9 mouse cellular contexts compared by ENCODE assay signal in the genomic region with DNA sequence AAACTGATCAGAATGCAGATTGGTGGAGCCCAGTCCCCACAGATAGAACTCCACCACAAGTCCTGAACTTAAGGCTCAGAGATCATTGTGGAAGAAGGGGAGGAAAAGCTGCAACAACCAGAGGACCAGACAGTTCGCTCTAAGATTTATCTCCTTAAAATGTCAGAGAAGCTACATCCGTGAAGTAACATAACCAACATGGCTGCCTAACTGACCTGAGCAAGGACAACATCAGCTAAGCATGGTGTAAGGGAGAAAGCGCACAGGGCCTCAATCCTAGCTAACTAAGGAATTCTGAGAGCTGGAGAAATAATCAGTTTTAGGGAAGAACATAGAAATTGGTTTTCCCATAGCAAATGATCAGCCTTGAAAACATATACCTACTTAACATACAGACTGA. TPM values are rescaled to one million over a fixed set of nuclear protein-coding genes. Genes with fewer than 3 reads are reported as not detected.
DNase-seq lines count a peak whose midpoint lies in the region; ATAC-seq and TF ChIP-seq lines count a peak whose summit lies in the region.
"Had no signal": no experiment of that assay in that cellular context is flagged by ENCODE, and none has a peak within 500 bp of the region (broad histone marks: within the 10 kb centered on the region; RNA-seq: fewer than 3 reads in every experiment).

No protein-coding gene starts in this region.

- peaks cover 14% of the 10 kb centered on the region for H3K4me1 ChIP-seq in embryonic facial prominence, embryonic 14.5 days (ENCODE audit: control insufficient read depth, insufficient read depth, low read length)
- peaks cover 6% of the 10 kb centered on the region; the same call in 1 of the 2 replicates for H3K4me1 ChIP-seq in limb, embryonic 11.5 days (ENCODE audit: control insufficient read depth, insufficient read depth, low read length)

- H3K4me3 ChIP-seq in left cerebral cortex, adult 2 months, result peak overlapping the region; percentile 90
- H3K4me3 ChIP-seq in embryonic facial prominence, embryonic 14.5 days (ENCODE audit: low read depth, low read length), result peak overlapping the region; percentile 94
- peak overlapping the region; percentile 67 for H3K4me3 ChIP-seq in limb, embryonic 11.5 days (ENCODE audit: low read depth, low read length)

- no peak for ATAC-seq in embryonic facial prominence, embryonic 14.5 days (ENCODE audit: low read depth)
- ATAC-seq in limb, embryonic 11.5 days (ENCODE audit: insufficient number of reproducible peaks, low FRiP score, low TSS enrichment, low read depth), result no peak

- peak overlapping the region; percentile 94 for H3K9ac ChIP-seq in embryonic facial prominence, embryonic 14.5 days (ENCODE audit: low read depth, low read length)
- peak overlapping the region; percentile 38; the same call in 1 of the 2 replicates for H3K9ac ChIP-seq in limb, embryonic 11.5 days (ENCODE audit: low read length)

- peaks cover 41% of the 10 kb centered on the region for H3K36me3 ChIP-seq in embryonic facial prominence, embryonic 14.5 days (ENCODE audit: control insufficient read depth, insufficient read depth, low read length)
- peaks cover 10% of the 10 kb centered on the region; the same call in 1 of the 2 replicates for H3K36me3 ChIP-seq in limb, embryonic 11.5 days (ENCODE audit: control insufficient read depth, insufficient read depth, low read length)

- peak overlapping the region; percentile 62 for H3K4me2 ChIP-seq in embryonic facial prominence, embryonic 14.5 days (ENCODE audit: low read depth, low read length)
- H3K4me2 ChIP-seq in limb, embryonic 11.5 days (ENCODE audit: low read depth, severe bottlenecking), result peak overlapping the region; percentile 59

- no peak for TF ChIP-seq CTCF in left cerebral cortex, adult 2 months (IDR thresholded peaks at IDR 0.05)

- intact Hi-C loops in left cerebral cortex, adult 2 months (cut with DNase I), result no loop called here

- 73% methylated on average over 3 of the region's 3 CpGs for WGBS in embryonic facial prominence, embryonic 14.5 days
- WGBS in limb, embryonic 11.5 days, result 83% methylated on average over 3 of the region's 3 CpGs

- H3K27me3 ChIP-seq in embryonic facial prominence, embryonic 14.5 days (replicated peaks; ENCODE audit: control insufficient read depth, insufficient read depth, low read length), result no peaks in the 10 kb centered on the region
- H3K27me3 ChIP-seq in limb, embryonic 11.5 days (ENCODE audit: control insufficient read depth, insufficient read depth, low read length), result no peaks in the 10 kb centered on the region

- DNase-seq in left cerebral cortex, adult 2 months (ENCODE audit: extremely low spot score in 1 of 2, low spot score in 2 of 2), result no peak
- DNase-seq in left cerebral cortex, adult 8-10 months (ENCODE audit: low spot score in 2 of 2), result no peak
- no peak for DNase-seq in embryonic facial prominence, embryonic 14.5 days (ENCODE audit: low spot score)
- no peak for DNase-seq in limb, embryonic 11.5 days (ENCODE audit: low spot score)
- peak; percentile 15 for DNase-seq in retina, postnatal 1 day
- DNase-seq in urinary bladder, postnatal 36 days (ENCODE audit: low spot score in 2 of 2), result no peak
- no peak for DNase-seq in ovary, postnatal 14 days (ENCODE audit: low spot score)
- no peak for DNase-seq in kidney, adult 8-10 months

- H3K9me3 ChIP-seq in embryonic facial prominence, embryonic 14.5 days (ENCODE audit: control insufficient read depth, low read length), result no peaks in the 10 kb centered on the region
- H3K9me3 ChIP-seq in limb, embryonic 11.5 days (ENCODE audit: control insufficient read depth, low read length), result no peaks in the 10 kb centered on the region

- H3K27ac ChIP-seq in left cerebral cortex, adult 2 months, result peak overlapping the region; percentile 98
- peak overlapping the region; percentile 97 for H3K27ac ChIP-seq in embryonic facial prominence, embryonic 14.5 days (replicated peaks; ENCODE audit: low read depth, low read length)
- peak overlapping the region; percentile 87 for H3K27ac ChIP-seq in limb, embryonic 11.5 days (replicated peaks; ENCODE audit: low read depth, low read length)

RNA-seq across cellular contexts. Expression of gene Dnajc5, which starts 1.1 kb away (rescaled TPM):
- 100 to 1,000 TPM; 288 to 300 TPM for total RNA-seq in left cerebral cortex, adult 2 months (2021)
- 100 to 1,000 TPM; 277 to 310 (median 297) TPM for total RNA-seq in left cerebral cortex, adult 8-10 months (2022)
- 80.4 and 84.2 TPM in 2 replicates for polyA plus RNA-seq in embryonic facial prominence, embryonic 14.5 days (2014; fragmentation: Nextera tagmentation; extraction: Ambion mirVana)
- polyA plus RNA-seq in limb, embryonic 11.5 days (2014; fragmentation: Nextera tagmentation; extraction: Ambion mirVana), result 75.3 and 80.9 TPM in 2 replicates

RNA-seq across cellular contexts. Expression of gene Tpd52l2, which starts 22.3 kb away (rescaled TPM):
- total RNA-seq in left cerebral cortex, adult 2 months (2021), result 10 to 100 TPM; 73.2 to 76.3 TPM
- total RNA-seq in left cerebral cortex, adult 8-10 months (2022), result 10 to 100 TPM; 71.5 to 81.3 (median 74.0) TPM
- 159 and 164 TPM in 2 replicates for polyA plus RNA-seq in embryonic facial prominence, embryonic 14.5 days (2014; fragmentation: Nextera tagmentation; extraction: Ambion mirVana)
- polyA plus RNA-seq in limb, embryonic 11.5 days (2014; fragmentation: Nextera tagmentation; extraction: Ambion mirVana), result 165 and 175 TPM in 2 replicates

RNA-seq across cellular contexts. Expression of gene Abhd16b, which starts 26.2 kb away (rescaled TPM):
- not detected for total RNA-seq in left cerebral cortex, adult 2 months (2021)
- not detected for total RNA-seq in left cerebral cortex, adult 8-10 months (2022)
- polyA plus RNA-seq in embryonic facial prominence, embryonic 14.5 days (2014; fragmentation: Nextera tagmentation; extraction: Ambion mirVana), result 0.21 and 0.22 TPM in 2 replicates
- polyA plus RNA-seq in limb, embryonic 11.5 days (2014; fragmentation: Nextera tagmentation; extraction: Ambion mirVana), result 0.08 and 0.21 TPM in 2 replicates
- total RNA-seq: adrenal gland, postnatal 4 days had no signal

RNA-seq across cellular contexts. Expression of gene Zbtb46, which starts 60.0 kb away (rescaled TPM):
- total RNA-seq in left cerebral cortex, adult 2 months (2021), result 10 to 100 TPM; 12.0 to 13.7 TPM
- total RNA-seq in left cerebral cortex, adult 8-10 months (2022), result 10 to 100 TPM; 10.9 to 11.9 (median 11.4) TPM
- polyA plus RNA-seq in embryonic facial prominence, embryonic 14.5 days (2014; fragmentation: Nextera tagmentation; extraction: Ambion mirVana), result 5.7 and 5.9 TPM in 2 replicates
- 9.8 and 10.1 TPM in 2 replicates for polyA plus RNA-seq in limb, embryonic 11.5 days (2014; fragmentation: Nextera tagmentation; extraction: Ambion mirVana)
